Mouse (Mus musculus) ES-Bruce4 (cell line): ENCODE measurements at regions not wholly inside any gene's neighbourhood (a gene's known extent, or its start where the extent isn't known, plus 50 kb on each side); places are given as distances from the start of the nearest gene placed in this dataset.

Experiments
- CTCF ChIP-seq: IDR thresholded peaks from one replicate; pipeline ENCODE4 v1.8.1; 2011; ENCODE audit warnings: low read depth, low read length
- POLR2A ChIP-seq: IDR thresholded peaks from one replicate; pipeline ENCODE4 v1.8.1; 2011; ENCODE audit warnings: low read length; ENCODE audit not compliant: insufficient read depth

DNA sequence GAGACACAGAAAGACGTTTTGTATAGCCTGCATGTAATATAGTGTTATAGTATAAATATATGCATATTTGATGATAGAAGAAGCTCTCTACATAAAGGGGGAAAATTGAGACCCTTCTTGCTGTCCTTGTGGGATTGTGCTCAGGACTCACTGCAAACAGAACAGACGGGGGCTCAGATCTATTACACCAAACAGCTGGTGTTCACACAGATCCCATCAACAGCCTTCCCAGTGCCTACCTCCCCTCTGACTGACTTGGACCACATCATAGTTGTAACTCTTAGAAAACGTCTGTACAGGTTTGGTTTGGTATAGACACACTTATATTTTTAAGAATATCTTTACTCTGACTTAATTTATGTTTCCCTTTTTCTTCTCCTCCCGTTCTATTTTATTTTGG lies 83.1 kb upstream of the Foxq1 start:
- TF ChIP-seq CTCF (no peak), POLR2A (no peak)
